Mouse (Mus musculus) kidney, postnatal 0 days (tissue): ENCODE results near the gene Tmem97. TPM values are rescaled to one million over a fixed set of nuclear protein-coding genes. Genes with fewer than 3 reads are reported as not detected.
A peak's percentile ranks its signal among the peaks of the same experiment; 100 is the strongest.

Experiments used
- ATAC-seq: fragments of 200-750 bp; cut with Nextera tagmentation; replicated peaks from 2 replicates; pipeline ENCODE4 v1.8.0; 2017; ENCODE audit warnings: low read depth, moderate number of reproducible peaks, moderate TSS enrichment, moderate library complexity; ENCODE audit not compliant: low FRiP score
- DNase-seq: peaks from one replicate; pipeline ENCODE4 v3.0.0-alpha.2; 2016; ENCODE audit warnings: low spot score
- H3K27ac ChIP-seq: fragments of 300-500 bp; sonication (generic); 2 replicates; pipeline ENCODE4 v1.5.1; 2014; ENCODE audit warnings: mild to moderate bottlenecking
- H3K27me3 ChIP-seq: fragments of 300-500 bp; sonication (generic); 2 replicates; pipeline ENCODE4 v1.6.1; 2014; ENCODE audit warnings: low read length, mixed read lengths; ENCODE audit not compliant: insufficient read depth
- H3K36me3 ChIP-seq: fragments of 300-500 bp; sonication (generic); 2 replicates; pipeline ENCODE4 v1.6.1; 2014; ENCODE audit warnings: low read length, mixed read lengths; ENCODE audit not compliant: insufficient read depth
- H3K4me1 ChIP-seq: fragments of 300-500 bp; sonication (generic); replicated peaks from 2 replicates; pipeline ENCODE4 v1.6.1; 2014; ENCODE audit warnings: antibody characterized with exemption, low read length, mixed read lengths; ENCODE audit not compliant: insufficient read depth
- H3K4me2 ChIP-seq: fragments of 300-500 bp; sonication (generic); 2 replicates; pipeline ENCODE4 v1.6.1; 2014; ENCODE audit warnings: mild to moderate bottlenecking, low read length, moderate library complexity, mixed read lengths
- H3K4me3 ChIP-seq: fragments of 300-500 bp; sonication (generic); replicated peaks from 2 replicates; pipeline ENCODE4 v1.5.1; 2014; ENCODE audit warnings: low read depth, low read length
- H3K9ac ChIP-seq: fragments of 300-500 bp; sonication (generic); 2 replicates; pipeline ENCODE4 v1.6.1; 2014; ENCODE audit warnings: low read depth, low read length
- H3K9me3 ChIP-seq: fragments of 300-500 bp; sonication (generic); replicated peaks from 2 replicates; pipeline ENCODE4 v1.6.1; 2016; ENCODE audit warnings: low read length, inconsistent platforms, mixed read lengths
- CTCF ChIP-seq: IDR thresholded peaks from 2 replicates; pipeline ENCODE4 v1.5.1; 2016; ENCODE audit warnings: antibody characterized with exemption, low read depth, mild to moderate bottlenecking, moderate library complexity
- WGBS: fragments of 180-500 bp; shearing (Covaris S2); extraction: QIAGEN DNeasy Blood & Tissue Kit; methylation state at CpG from one replicate; pipeline ENCODE4 v1.1.7; 2014; 5-methylcytosine and 5-hydroxymethylcytosine counted together
- polyA plus RNA-seq: library from polyadenylated mRNA; unstranded; fragments of >200 nt; fragmentation: Nextera tagmentation; extraction: Ambion mirVana; gene quantifications from 2 replicates; pipeline ENCODE4 v1.2.1, GENCODE M21; 2015

The Tmem97 gene
- polyA plus RNA-seq: 61.0 and 65.8 TPM in 2 replicates

DNA sequence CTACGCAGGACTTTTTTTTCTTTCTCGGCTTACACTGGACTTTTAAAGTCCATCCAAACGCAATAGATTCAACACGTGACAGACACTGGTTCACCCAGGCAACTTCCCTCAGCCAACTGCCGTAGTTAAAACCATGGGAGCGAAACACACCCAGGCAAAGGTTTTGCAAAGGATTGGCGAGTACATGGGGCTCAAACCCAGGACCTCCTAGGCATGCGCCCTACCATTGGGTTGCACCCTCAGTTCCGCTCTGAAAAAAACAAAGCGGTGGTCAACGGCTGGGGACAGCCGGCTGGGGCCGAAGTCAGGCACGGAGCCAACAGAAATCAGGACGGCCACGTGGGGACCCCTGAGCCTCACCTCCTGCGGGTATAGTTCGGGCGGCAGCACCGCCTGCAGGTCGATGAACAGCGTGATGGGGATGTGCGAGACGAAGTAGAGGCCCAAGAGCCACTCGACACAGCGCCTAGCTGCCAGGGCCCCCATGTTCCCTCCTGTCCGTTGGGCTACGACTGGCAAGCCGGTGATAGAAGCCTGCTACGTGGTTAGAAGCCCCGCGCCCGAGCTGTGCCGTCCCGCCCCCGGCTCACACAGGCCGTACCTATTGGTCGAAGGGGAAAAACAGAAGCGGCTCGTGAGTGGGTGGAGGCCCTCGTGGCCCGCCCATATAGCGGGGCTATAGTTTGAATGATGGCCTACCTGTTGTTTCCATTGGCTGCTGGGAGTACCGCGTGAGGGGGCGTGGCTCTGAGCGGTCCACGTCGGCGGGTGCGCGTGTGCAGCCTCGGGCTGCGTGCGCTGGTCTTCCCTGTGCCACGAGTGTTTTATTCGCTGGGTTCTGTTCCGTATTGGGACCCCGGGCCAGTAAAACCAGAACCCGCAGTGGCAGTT lies at the start of gene Tmem97:
TSS of gene Tmem97 (minus strand) at position 610 of the 891 bp plus-strand sequence.
- no peaks in the 10 kb centered on the region for H3K27me3 ChIP-seq
- H3K9me3 ChIP-seq: no peaks in the 10 kb centered on the region
- peak; percentile 45 for TF ChIP-seq CTCF
- no peaks in the 10 kb centered on the region for H3K36me3 ChIP-seq
- peaks cover 9% of the 10 kb centered on the region; the same call in 1 of the 2 replicates for H3K4me1 ChIP-seq
- H3K27ac ChIP-seq: peak within 1 kb of the TSS; percentile 74
- peak within 1 kb of the TSS; percentile 53 for H3K4me3 ChIP-seq
- WGBS: under 1% methylated on average over 60 of the region's 60 CpGs
- H3K9ac ChIP-seq: peak within 1 kb of the TSS; percentile 57
- peak; percentile 99 for ATAC-seq
- H3K4me2 ChIP-seq: peak within 1 kb of the TSS; percentile 83
- peak; percentile 100 for DNase-seq

DNA sequence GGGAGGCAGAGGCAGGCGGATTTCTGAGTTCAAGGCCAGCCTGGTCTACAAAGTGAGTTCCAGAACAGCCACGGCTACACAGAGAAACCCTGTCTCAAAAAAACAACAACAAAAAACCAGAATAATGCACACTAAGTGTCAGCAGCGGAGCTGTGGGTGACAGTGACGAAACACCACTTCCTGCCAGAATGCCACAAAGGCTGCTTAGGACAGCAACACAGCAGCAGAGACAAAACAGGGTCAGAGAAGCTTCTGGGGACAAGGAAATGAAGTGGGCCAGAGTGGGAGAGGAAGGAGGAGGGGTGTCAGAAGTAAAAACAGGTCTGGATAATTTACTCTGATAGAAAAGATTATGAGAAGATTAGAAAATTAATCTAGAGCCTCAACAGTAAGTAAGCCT lies 49.5 kb upstream of the Tmem97 start:
- Histone ChIP-seq H3K9ac (no peak overlapping the region), H3K4me1 (no peaks in the 10 kb centered on the region), H3K9me3 (no peaks in the 10 kb centered on the region), H3K27ac (no peak overlapping the region), H3K4me2 (no peak overlapping the region), H3K27me3 (no peaks in the 10 kb centered on the region), H3K4me3 (no peak overlapping the region), H3K36me3 (peaks cover 6% of the 10 kb centered on the region; the same call in 1 of the 2 replicates)
- DNase-seq (no peak), ATAC-seq (no peak)
- TF ChIP-seq CTCF: no peak
- 62% methylated on average over 4 of the region's 4 CpGs for WGBS

DNA sequence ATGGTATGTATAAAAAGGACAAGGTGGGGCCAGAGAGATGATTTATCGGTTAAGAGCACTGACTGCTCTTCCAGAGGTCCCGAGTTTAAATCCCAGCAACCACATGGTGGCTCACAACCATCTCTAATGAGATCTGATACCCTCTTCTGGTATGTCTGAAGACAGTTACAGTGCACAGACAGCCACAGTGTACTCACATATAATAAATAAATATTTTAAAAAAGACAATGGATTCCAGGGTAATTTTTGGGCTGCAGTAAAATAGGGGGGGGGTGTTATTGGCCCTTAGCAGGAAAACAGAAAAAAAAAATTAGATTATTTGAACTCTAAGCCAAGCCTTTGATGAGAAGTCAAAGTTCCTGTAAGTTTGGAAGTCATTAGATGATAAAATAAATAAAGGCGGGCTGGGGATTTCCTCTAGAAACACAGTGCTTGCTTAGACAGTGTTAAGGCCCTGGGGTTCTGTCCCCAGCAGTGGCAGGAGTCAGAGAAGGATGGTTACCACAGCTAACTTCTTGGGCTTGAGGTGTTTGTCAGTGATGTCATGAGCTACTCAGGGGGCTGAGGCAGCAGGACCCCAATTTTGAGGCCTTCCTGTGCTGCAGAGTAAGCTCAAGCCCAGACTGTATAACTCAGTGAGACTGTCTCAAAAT lies 48.3 kb upstream of the Tmem97 start:
- no peak overlapping the region for H3K27ac ChIP-seq
- no peaks in the 10 kb centered on the region for H3K4me1 ChIP-seq
- no peak overlapping the region for H3K4me2 ChIP-seq
- 71% methylated on average over 3 of the region's 3 CpGs for WGBS
- H3K9ac ChIP-seq: no peak overlapping the region
- peaks cover 6% of the 10 kb centered on the region; the same call in 1 of the 2 replicates for H3K36me3 ChIP-seq
- H3K4me3 ChIP-seq: no peak overlapping the region
- DNase-seq: no peak
- H3K27me3 ChIP-seq: no peaks in the 10 kb centered on the region
- TF ChIP-seq CTCF: no peak
- ATAC-seq: no peak
- H3K9me3 ChIP-seq: no peaks in the 10 kb centered on the region

DNA sequence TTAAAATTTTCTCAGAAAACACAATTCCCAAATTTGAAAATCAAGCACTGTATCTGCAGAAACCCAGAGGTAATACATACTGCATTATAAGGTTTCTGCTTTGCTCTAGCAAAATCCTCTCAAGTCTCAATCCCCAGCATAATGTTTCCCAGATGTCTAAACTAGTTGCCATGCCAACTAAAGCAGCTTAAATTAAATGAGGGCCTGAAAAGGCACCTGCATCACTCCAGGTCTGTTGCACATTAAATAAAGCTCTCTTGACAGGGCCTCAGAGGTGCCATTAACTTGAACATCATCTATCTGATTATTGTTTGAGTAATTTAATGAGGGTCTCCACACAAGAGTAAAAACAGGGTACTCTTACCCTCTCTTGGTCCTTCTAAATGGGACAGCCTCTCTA lies 46.2 kb upstream of the Tmem97 start:
- peaks cover 6% of the 10 kb centered on the region; the same call in 1 of the 2 replicates for H3K36me3 ChIP-seq
- H3K9me3 ChIP-seq: no peaks in the 10 kb centered on the region
- ATAC-seq: no peak
- no peaks in the 10 kb centered on the region for H3K4me1 ChIP-seq
- no peak overlapping the region for H3K9ac ChIP-seq
- H3K27me3 ChIP-seq: no peaks in the 10 kb centered on the region
- no peak overlapping the region for H3K4me3 ChIP-seq
- no peak for TF ChIP-seq CTCF
- H3K4me2 ChIP-seq: no peak overlapping the region
- DNase-seq: no peak
- H3K27ac ChIP-seq: no peak overlapping the region

DNA sequence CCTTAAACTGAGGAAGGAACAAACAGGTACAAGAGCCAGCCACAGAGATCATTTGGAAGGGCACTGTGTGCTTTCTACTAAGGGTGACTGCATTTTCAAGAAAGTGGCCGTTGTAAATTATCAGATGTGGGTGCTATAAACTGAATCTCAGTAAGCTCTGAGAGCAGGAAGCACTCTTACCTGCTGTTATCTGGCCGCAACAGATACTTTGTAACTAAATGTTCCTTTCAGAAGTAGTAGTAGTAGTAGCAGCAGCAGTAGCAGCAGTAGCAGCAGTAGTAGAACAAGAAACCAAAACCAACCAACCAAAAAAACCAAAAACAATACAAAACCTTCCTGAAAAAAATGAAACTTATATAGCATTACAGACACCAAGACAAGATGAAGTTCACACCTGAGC lies 45.2 kb upstream of the Tmem97 start:
- TF ChIP-seq CTCF: no peak
- no peak overlapping the region for H3K9ac ChIP-seq
- ATAC-seq: no peak
- no peaks in the 10 kb centered on the region for H3K4me1 ChIP-seq
- no peak for DNase-seq
- H3K4me2 ChIP-seq: no peak overlapping the region
- H3K9me3 ChIP-seq: no peaks in the 10 kb centered on the region
- no peak overlapping the region for H3K27ac ChIP-seq
- H3K27me3 ChIP-seq: no peaks in the 10 kb centered on the region
- H3K36me3 ChIP-seq: peaks cover 6% of the 10 kb centered on the region; the same call in 1 of the 2 replicates
- no peak overlapping the region for H3K4me3 ChIP-seq
- WGBS: 78% methylated on average over 2 of the region's 2 CpGs

DNA sequence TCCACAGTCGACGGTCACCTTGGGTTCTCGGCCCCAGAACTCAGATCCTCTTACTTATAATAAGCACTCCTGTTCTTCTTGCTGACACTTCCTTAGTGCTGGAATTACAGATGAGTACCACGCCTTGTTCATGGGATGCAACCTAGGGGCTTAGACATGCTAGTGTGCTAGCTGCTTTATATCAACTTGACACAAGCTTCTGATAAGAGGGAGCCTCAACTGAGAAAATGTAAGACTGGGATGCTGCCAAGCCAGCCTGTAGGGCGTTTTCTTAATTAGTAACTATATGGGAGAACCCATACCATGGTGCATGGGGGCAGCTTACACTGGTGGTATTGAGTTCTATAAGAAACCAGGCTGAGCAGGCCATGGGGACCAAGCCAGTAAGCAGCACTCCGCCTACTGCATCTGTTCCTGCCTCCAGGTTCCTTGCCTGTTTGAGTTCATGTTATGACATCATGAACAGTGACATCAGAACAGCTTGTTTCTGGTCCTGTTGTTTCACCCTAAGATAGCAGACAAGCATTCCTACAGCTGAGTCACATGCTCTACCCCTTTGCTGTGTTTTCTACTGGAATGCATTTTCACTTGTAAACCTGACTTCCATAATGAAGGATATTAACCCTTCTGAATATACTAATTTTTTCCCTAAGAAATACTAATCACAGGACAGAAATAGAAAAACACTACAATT lies 43.8 kb upstream of the Tmem97 start:
- Histone ChIP-seq H3K9ac (no peak overlapping the region), H3K4me2 (no peak overlapping the region), H3K4me3 (no peak overlapping the region), H3K4me1 (no peaks in the 10 kb centered on the region), H3K9me3 (no peaks in the 10 kb centered on the region), H3K27me3 (no peaks in the 10 kb centered on the region), H3K27ac (no peak overlapping the region), H3K36me3 (peaks cover 6% of the 10 kb centered on the region; the same call in 1 of the 2 replicates)
- WGBS: 85% methylated on average over 6 of the region's 6 CpGs
- TF ChIP-seq CTCF: no peak
- ATAC-seq: no peak
- no peak for DNase-seq
